Mouse (Mus musculus) ovary, postnatal 14 days (tissue): Measurements from ENCODE around the gene Loxl1.

ENCODE experiments used
- DNase-seq: peaks from one replicate; pipeline ENCODE4 v3.0.0; 2022; ENCODE audit warnings: low spot score

The Loxl1 gene

GRCm38 (mm10) chr9:58248746-58249413, 64.1 kb downstream of the Loxl1 start:
- DNase-seq = no peak

GRCm38 (mm10) chr9:58247064-58247759, 65.8 kb downstream of the Loxl1 start:
- DNase-seq = peak; percentile 64

GRCm38 (mm10) chr9:58246083-58246591, 66.8 kb downstream of the Loxl1 start:
- no peak for DNase-seq

- DNase-seq = no peak
These were observed 69.3 kb downstream of the Loxl1 start for GRCm38 (mm10) chr9:58243696-58244095.

GRCm38 (mm10) chr9:58242696-58243095, 70.3 kb downstream of the Loxl1 start:
- DNase-seq = no peak

GRCm38 (mm10) chr9:58241780-58242485, 71.1 kb downstream of the Loxl1 start:
- DNase-seq = peak; percentile 44
